Mouse (Mus musculus): ENCODE results near the gene Eef1akmt2. TPM values are rescaled to one million over a fixed set of nuclear protein-coding genes. Genes with fewer than 3 reads are reported as not detected.

Eef1akmt2 gene
- polyA plus RNA-seq, 1 experiment from 2014 or later: 74.1 TPM

DNA sequence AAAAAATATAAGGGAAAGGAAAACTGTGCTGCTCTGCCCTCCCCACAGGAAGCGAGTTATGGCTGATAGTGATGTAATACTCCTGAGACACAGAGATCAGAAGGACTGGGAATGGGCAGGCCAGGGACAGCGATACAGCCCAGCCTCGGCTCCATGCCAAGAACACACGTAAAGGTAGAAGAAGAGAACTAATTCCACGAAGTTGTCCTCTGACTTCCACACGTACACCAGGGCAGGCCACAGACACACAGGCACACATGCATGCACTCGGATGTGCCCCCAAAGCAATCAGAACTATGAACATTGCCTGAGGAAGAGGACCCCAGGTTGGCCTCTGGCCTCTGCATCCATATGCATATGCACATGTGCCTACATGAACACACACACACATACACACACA, 48.0 kb downstream of the Eef1akmt2 start:
- Histone ChIP-seq H3K4me2 (replicated peaks; ENCODE audit: low read depth, low read length) (no peak overlapping the region), H3K4me3 (ENCODE audit: low read depth, low read length) (no peak overlapping the region), H3K27me3 (ENCODE audit: control insufficient read depth, insufficient read depth, low read length) (no peaks in the 10 kb centered on the region), H3K36me3 (ENCODE audit: control insufficient read depth, insufficient read depth, low read length) (peaks cover 3% of the 10 kb centered on the region; the same call in 1 of the 2 replicates), H3K9me3 (ENCODE audit: control insufficient read depth, low read depth, low read length) (no peaks in the 10 kb centered on the region), H3K9ac (replicated peaks; ENCODE audit: low read depth, low read length) (no peak overlapping the region), H3K4me1 (ENCODE audit: control insufficient read depth, insufficient read depth, low read length) (peaks cover 47% of the 10 kb centered on the region), H3K27ac (ENCODE audit: low read length) (no peak overlapping the region)
- ATAC-seq (ENCODE audit: insufficient number of reproducible peaks, insufficient read depth, low FRiP score, low read depth): no peak
- 82% methylated on average over 7 of the region's 7 CpGs for WGBS

DNA sequence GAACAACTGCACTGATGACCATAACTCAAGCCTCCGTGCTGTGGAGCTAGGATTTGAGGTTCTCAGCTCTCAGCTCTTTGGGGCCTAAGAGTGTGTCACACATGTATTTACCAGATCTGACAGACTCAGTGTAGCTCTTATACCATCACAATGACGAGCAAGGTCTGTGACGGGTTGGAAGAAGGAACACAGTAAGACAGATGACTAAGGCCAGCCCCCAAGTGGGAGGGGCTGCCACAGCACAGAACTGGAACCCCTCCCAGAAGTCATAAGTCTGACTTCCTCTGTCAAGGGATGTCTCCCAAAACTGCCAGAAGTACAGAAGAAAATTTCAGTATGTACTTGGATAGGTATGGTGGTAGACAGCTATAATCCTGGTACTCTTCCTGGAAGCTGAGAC, 48.5 kb downstream of the Eef1akmt2 start:
- Histone ChIP-seq H3K9me3 (ENCODE audit: control insufficient read depth, low read depth, low read length) (no peaks in the 10 kb centered on the region), H3K36me3 (ENCODE audit: control insufficient read depth, insufficient read depth, low read length) (peaks cover 3% of the 10 kb centered on the region; the same call in 1 of the 2 replicates), H3K4me2 (replicated peaks; ENCODE audit: low read depth, low read length) (no peak overlapping the region), H3K4me3 (ENCODE audit: low read depth, low read length) (no peak overlapping the region), H3K4me1 (ENCODE audit: control insufficient read depth, insufficient read depth, low read length) (peaks cover 42% of the 10 kb centered on the region), H3K27me3 (ENCODE audit: control insufficient read depth, insufficient read depth, low read length) (no peaks in the 10 kb centered on the region), H3K27ac (ENCODE audit: low read length) (no peak overlapping the region), H3K9ac (replicated peaks; ENCODE audit: low read depth, low read length) (no peak overlapping the region)
- no peak for ATAC-seq (ENCODE audit: insufficient number of reproducible peaks, insufficient read depth, low FRiP score, low read depth)
- 47% methylated on average over 3 of the region's 3 CpGs for WGBS

DNA sequence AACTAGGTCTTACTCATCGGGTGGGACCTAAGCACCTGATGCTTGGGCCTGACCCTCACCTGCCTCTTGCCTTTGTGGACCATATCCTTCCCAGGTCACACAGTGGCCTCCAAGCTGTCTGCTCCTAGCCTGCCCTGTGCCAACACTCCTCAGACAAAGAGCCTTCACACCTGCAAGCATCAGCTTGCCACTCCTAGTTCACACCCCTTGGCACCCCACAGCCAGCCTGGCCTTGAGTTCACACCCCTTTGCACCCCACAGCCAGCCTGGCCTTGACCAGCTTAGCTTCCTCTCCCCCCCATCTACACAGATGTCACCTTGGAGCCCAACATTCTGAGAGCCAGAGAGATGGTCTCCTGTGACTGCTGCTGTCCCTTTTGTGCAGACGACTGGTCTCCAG, 49.1 kb downstream of the Eef1akmt2 start:
- Histone ChIP-seq H3K4me2 (replicated peaks; ENCODE audit: low read depth, low read length) (no peak overlapping the region), H3K27ac (ENCODE audit: low read length) (no peak overlapping the region), H3K27me3 (ENCODE audit: control insufficient read depth, insufficient read depth, low read length) (no peaks in the 10 kb centered on the region), H3K36me3 (ENCODE audit: control insufficient read depth, insufficient read depth, low read length) (peaks cover 3% of the 10 kb centered on the region; the same call in 1 of the 2 replicates), H3K4me3 (ENCODE audit: low read depth, low read length) (no peak overlapping the region), H3K4me1 (ENCODE audit: control insufficient read depth, insufficient read depth, low read length) (peaks cover 36% of the 10 kb centered on the region), H3K9me3 (ENCODE audit: control insufficient read depth, low read depth, low read length) (no peaks in the 10 kb centered on the region), H3K9ac (replicated peaks; ENCODE audit: low read depth, low read length) (no peak overlapping the region)
- WGBS: 69% methylated on average over 2 of the region's 2 CpGs
- ATAC-seq (ENCODE audit: insufficient number of reproducible peaks, insufficient read depth, low FRiP score, low read depth): no peak

DNA sequence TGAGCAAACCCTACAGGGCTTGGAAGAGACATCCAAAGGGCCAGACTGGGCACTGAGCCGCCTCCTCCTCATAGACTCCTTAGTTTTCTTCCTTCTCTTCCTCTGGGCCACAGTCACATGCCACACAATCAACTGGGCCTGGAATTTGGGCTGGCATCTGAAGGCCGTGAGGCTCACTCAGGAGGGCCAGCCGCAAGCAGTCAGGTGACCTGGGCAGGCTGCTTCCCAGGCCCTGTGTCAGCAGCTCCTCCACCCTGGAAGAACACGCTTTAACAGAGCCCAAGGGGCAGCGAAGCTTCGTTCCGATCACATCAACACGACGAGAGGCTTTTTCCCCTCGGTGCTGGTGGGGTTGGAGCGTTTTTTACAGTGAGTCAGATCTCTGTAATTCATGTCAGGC, 49.8 kb downstream of the Eef1akmt2 start:
- Histone ChIP-seq H3K27ac (ENCODE audit: low read length) (no peak overlapping the region), H3K9me3 (ENCODE audit: control insufficient read depth, low read depth, low read length) (no peaks in the 10 kb centered on the region), H3K4me1 (ENCODE audit: control insufficient read depth, insufficient read depth, low read length) (peaks cover 29% of the 10 kb centered on the region), H3K36me3 (ENCODE audit: control insufficient read depth, insufficient read depth, low read length) (peaks cover 3% of the 10 kb centered on the region; the same call in 1 of the 2 replicates), H3K9ac (replicated peaks; ENCODE audit: low read depth, low read length) (no peak overlapping the region), H3K27me3 (ENCODE audit: control insufficient read depth, insufficient read depth, low read length) (no peaks in the 10 kb centered on the region), H3K4me2 (replicated peaks; ENCODE audit: low read depth, low read length) (no peak overlapping the region), H3K4me3 (ENCODE audit: low read depth, low read length) (no peak overlapping the region)
- no peak for ATAC-seq (ENCODE audit: insufficient number of reproducible peaks, insufficient read depth, low FRiP score, low read depth)
- WGBS: 81% methylated on average over 11 of the region's 11 CpGs

DNA sequence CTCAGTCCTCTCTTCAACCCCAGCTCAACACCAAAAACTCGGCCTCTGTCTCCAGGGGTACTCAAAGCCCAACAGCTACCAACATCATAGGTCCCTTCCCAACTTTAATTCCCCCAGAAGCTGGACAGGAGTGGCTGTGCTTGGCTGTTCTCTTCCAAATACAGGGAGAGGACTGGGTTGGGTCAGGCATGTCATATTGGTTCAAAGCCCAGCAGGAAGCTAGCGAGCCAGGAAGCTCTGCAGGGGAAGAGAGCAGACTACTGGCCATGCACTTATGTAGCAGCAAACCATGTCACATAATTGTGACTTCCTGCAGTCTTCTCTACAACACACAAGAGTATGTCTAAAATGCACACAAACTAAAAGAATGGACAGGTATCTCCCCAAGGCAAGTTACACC, 50.4 kb downstream of the Eef1akmt2 start:
- H3K4me1 ChIP-seq (ENCODE audit: control insufficient read depth, insufficient read depth, low read length): peaks cover 23% of the 10 kb centered on the region
- H3K4me2 ChIP-seq (replicated peaks; ENCODE audit: low read depth, low read length): no peak overlapping the region
- no peak overlapping the region for H3K9ac ChIP-seq (replicated peaks; ENCODE audit: low read depth, low read length)
- no peak overlapping the region for H3K27ac ChIP-seq (ENCODE audit: low read length)
- peaks cover 3% of the 10 kb centered on the region; the same call in 1 of the 2 replicates for H3K36me3 ChIP-seq (ENCODE audit: control insufficient read depth, insufficient read depth, low read length)
- H3K4me3 ChIP-seq (ENCODE audit: low read depth, low read length): no peak overlapping the region
- no peak for ATAC-seq (ENCODE audit: insufficient number of reproducible peaks, insufficient read depth, low FRiP score, low read depth)
- 72% methylated on average over 2 of the region's 2 CpGs for WGBS
- no peaks in the 10 kb centered on the region for H3K27me3 ChIP-seq (ENCODE audit: control insufficient read depth, insufficient read depth, low read length)
- H3K9me3 ChIP-seq (ENCODE audit: control insufficient read depth, low read depth, low read length): no peaks in the 10 kb centered on the region

DNA sequence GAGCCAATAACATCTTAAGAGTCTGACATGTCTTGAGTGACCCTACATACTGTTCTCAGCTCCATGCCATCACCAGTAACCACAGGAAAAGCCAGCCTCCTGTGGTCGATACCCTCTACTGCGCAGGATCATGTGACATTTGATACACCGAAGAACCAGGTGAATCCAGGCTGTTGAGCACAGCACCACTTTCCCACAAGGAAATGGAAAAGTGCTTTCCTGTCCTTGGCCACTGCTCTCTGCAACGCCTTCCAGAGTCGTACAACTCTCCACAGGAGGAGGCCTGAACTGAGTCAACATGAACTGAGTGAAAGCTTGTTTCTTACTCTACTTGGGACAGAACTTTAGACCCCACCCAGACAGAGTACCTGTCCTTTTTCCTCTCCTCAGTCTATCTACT, 51.0 kb downstream of the Eef1akmt2 start:
- Histone ChIP-seq H3K4me2 (replicated peaks; ENCODE audit: low read depth, low read length) (no peak overlapping the region), H3K27me3 (ENCODE audit: control insufficient read depth, insufficient read depth, low read length) (no peaks in the 10 kb centered on the region), H3K4me3 (ENCODE audit: low read depth, low read length) (no peak overlapping the region), H3K9me3 (ENCODE audit: control insufficient read depth, low read depth, low read length) (no peaks in the 10 kb centered on the region), H3K4me1 (ENCODE audit: control insufficient read depth, insufficient read depth, low read length) (peaks cover 17% of the 10 kb centered on the region; the same call in 1 of the 2 replicates), H3K9ac (replicated peaks; ENCODE audit: low read depth, low read length) (no peak overlapping the region), H3K36me3 (ENCODE audit: control insufficient read depth, insufficient read depth, low read length) (peaks cover 3% of the 10 kb centered on the region; the same call in 1 of the 2 replicates), H3K27ac (ENCODE audit: low read length) (no peak overlapping the region)
- ATAC-seq (ENCODE audit: insufficient number of reproducible peaks, insufficient read depth, low FRiP score, low read depth): no peak
- WGBS: 86% methylated on average over 5 of the region's 5 CpGs

DNA sequence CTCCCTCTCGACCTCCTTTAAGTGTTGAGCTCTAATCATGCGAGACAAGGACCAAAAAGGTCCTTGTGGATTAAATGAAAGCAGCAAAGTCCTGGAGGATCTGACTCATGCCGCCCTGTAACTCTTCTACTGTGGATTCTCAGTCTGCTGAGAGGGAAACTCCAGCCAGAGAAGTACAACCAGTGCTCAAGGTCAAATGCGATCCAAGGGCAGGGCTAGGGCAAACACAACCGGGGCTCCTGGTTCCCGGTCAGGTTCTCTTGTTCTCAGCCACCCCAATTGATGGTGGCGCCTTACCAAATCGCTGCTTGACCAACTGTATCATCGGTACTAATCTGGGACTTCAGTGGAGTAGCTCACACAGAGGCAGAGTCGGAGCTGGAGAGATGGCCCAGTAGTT, 51.6 kb downstream of the Eef1akmt2 start:
- no peaks in the 10 kb centered on the region for H3K9me3 ChIP-seq (ENCODE audit: control insufficient read depth, low read depth, low read length)
- no peak overlapping the region for H3K4me3 ChIP-seq (ENCODE audit: low read depth, low read length)
- no peak overlapping the region for H3K9ac ChIP-seq (replicated peaks; ENCODE audit: low read depth, low read length)
- no peak overlapping the region for H3K27ac ChIP-seq (ENCODE audit: low read length)
- no peaks in the 10 kb centered on the region for H3K27me3 ChIP-seq (ENCODE audit: control insufficient read depth, insufficient read depth, low read length)
- peaks cover 3% of the 10 kb centered on the region; the same call in 1 of the 2 replicates for H3K36me3 ChIP-seq (ENCODE audit: control insufficient read depth, insufficient read depth, low read length)
- WGBS: 81% methylated on average over 10 of the region's 10 CpGs
- no peak overlapping the region for H3K4me2 ChIP-seq (replicated peaks; ENCODE audit: low read depth, low read length)
- ATAC-seq (ENCODE audit: insufficient number of reproducible peaks, insufficient read depth, low FRiP score, low read depth): no peak
- peaks cover 11% of the 10 kb centered on the region; the same call in 1 of the 2 replicates for H3K4me1 ChIP-seq (ENCODE audit: control insufficient read depth, insufficient read depth, low read length)

DNA sequence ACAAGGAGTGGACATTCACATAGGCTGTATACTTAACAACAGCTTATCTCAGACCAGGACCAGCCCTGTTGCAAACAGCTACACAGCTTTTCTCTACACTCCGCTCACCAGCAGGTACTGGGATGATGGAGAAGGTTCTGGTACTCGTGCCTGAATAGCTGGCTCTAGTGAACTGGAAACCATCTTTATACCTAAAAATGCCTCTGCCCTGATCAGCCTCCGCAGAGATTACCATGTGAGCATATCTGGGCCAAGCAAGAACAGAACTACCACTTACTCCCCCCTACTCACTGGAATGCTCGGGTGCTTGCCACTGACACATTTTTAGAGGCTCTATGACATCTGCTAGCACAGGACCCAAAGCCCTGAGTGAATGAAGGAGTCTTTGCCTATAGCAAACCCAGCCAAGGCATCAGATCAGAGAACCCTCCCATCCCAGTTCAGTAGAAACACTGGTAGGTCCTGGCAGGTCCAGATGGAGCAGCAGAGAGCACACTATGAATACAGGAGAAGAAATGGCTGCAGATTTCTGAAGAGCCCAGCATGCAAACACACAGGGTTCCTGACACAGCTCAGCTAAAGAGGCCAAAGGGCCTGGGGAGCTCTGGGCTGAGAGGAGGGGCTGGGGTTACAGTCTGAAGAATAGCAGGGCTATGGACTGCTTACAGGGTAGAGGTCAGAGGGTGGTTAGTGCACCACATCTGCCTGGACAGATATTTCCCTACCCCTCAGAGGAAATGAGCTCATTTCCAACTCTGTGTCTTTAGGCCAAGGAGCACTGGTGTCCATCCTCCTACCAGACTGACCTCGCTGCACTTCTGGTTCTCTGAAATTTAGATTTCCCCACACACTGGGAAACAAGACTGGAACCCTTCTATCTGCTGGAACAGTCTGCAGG, 53.1 kb downstream of the Eef1akmt2 start:
- no peaks in the 10 kb centered on the region for H3K9me3 ChIP-seq (ENCODE audit: control insufficient read depth, low read depth, low read length)
- ATAC-seq (ENCODE audit: insufficient number of reproducible peaks, insufficient read depth, low FRiP score, low read depth): no peak
- no peak overlapping the region for H3K4me2 ChIP-seq (replicated peaks; ENCODE audit: low read depth, low read length)
- 86% methylated on average over 5 of the region's 5 CpGs for WGBS
- no peak overlapping the region for H3K4me3 ChIP-seq (ENCODE audit: low read depth, low read length)
- peaks cover 3% of the 10 kb centered on the region; the same call in 1 of the 2 replicates for H3K36me3 ChIP-seq (ENCODE audit: control insufficient read depth, insufficient read depth, low read length)
- no peak overlapping the region for H3K27ac ChIP-seq (ENCODE audit: low read length)
- H3K27me3 ChIP-seq (ENCODE audit: control insufficient read depth, insufficient read depth, low read length): no peaks in the 10 kb centered on the region
- no peak overlapping the region for H3K9ac ChIP-seq (replicated peaks; ENCODE audit: low read depth, low read length)
- H3K4me1 ChIP-seq (ENCODE audit: control insufficient read depth, insufficient read depth, low read length): peaks cover 8% of the 10 kb centered on the region; the same call in 1 of the 2 replicates

Measured in stomach, embryonic 14.5 days (tissue).